Mouse (Mus musculus) bone marrow, adult 2 months (tissue): ENCODE results near the gene Fastkd5. TPM values are rescaled to one million over a fixed set of nuclear protein-coding genes. Genes with fewer than 3 reads are reported as not detected.

ENCODE experiments used
- H3K27ac ChIP-seq: fragments of 200-500 bp; 2 replicates; pipeline ENCODE4 v1.5.1; 2012; ENCODE audit warnings: low read depth, mild to moderate bottlenecking, control low read depth, inconsistent platforms, low read length; ENCODE audit not compliant: control insufficient read depth, poor library complexity, insufficient read depth
- H3K4me1 ChIP-seq: fragments of 200-500 bp; 2 replicates; pipeline ENCODE4 v1.6.1; 2011; ENCODE audit warnings: low read length; ENCODE audit not compliant: control insufficient read depth, insufficient read depth
- H3K4me3 ChIP-seq: fragments of 200-500 bp; replicated peaks from 2 replicates; pipeline ENCODE3; 2011; ENCODE audit warnings: mild to moderate bottlenecking, low read depth, low read length, control low read depth; ENCODE audit not compliant: control insufficient read depth
- CTCF ChIP-seq: fragments of 200-500 bp; IDR thresholded peaks from 2 replicates; pipeline ENCODE4 v1.5.1; 2011; ENCODE audit warnings: low read length, control low read depth; ENCODE audit not compliant: control insufficient read depth, insufficient read depth
- POLR2A ChIP-seq: fragments of 200-500 bp; IDR thresholded peaks from 2 replicates; pipeline ENCODE4 v1.6.1; 2011; ENCODE audit warnings: low read depth, mild to moderate bottlenecking, control low read depth, low read length, borderline replicate concordance; ENCODE audit not compliant: control insufficient read depth
- WGBS: fragments of 180-500 bp; shearing (Covaris S2); methylation state at CpG from one replicate; pipeline ENCODE4 v1.1.7; 2018; 5-methylcytosine and 5-hydroxymethylcytosine counted together
- polyA plus RNA-seq: library from polyadenylated mRNA; stranded (reverse); fragments of >200 nt; gene quantifications from 2 replicates; pipeline ENCODE4 v1.2.4, GENCODE M21; 2011; ENCODE audit warnings: low replicate concordance; ENCODE audit not compliant: missing spikeins, insufficient read depth, insufficient read length

The Fastkd5 gene
- polyA plus RNA-seq, 1 experiment = 2.5 TPM

GRCm38 (mm10) chr2:130641351-130642025 is 11.7 kb upstream of the Fastkd5 start:
- WGBS = 71% methylated on average over 6 of the region's 6 CpGs

GRCm38 (mm10) chr2:130639276-130639675 is 9.4 kb upstream of the Fastkd5 start:
- no peak overlapping the region for H3K27ac ChIP-seq
- H3K4me1 ChIP-seq = peaks cover 2% of the 10 kb centered on the region; the same call in 1 of the 2 replicates
- H3K4me3 ChIP-seq = no peak overlapping the region
- TF ChIP-seq POLR2A = no peak
- TF ChIP-seq CTCF = no peak
- WGBS = 85% methylated on average over 6 of the region's 6 CpGs

More at GRCm38 (mm10) chr2:130641351-130642025, 11.7 kb upstream of the Fastkd5 start:
- Histone ChIP-seq H3K27ac (no peak overlapping the region), H3K4me3 (no peak overlapping the region), H3K4me1 (no peaks in the 10 kb centered on the region)
- TF ChIP-seq POLR2A (no peak), CTCF (no peak)

GRCm38 (mm10) chr2:130638101-130638611 is 8.3 kb upstream of the Fastkd5 start:
- TF ChIP-seq CTCF (no peak), POLR2A (no peak)
- no peak overlapping the region for H3K4me3 ChIP-seq
- WGBS = 58% methylated on average over 16 of the region's 16 CpGs
- H3K4me1 ChIP-seq = peaks cover 2% of the 10 kb centered on the region; the same call in 1 of the 2 replicates
- no peak overlapping the region for H3K27ac ChIP-seq

GRCm38 (mm10) chr2:130635847-130636246 is 6.0 kb upstream of the Fastkd5 start:
- 10% methylated on average over 21 of the region's 21 CpGs for WGBS
- Histone ChIP-seq H3K27ac (no peak overlapping the region), H3K4me3 (no peak overlapping the region), H3K4me1 (peaks cover 2% of the 10 kb centered on the region; the same call in 1 of the 2 replicates)
- TF ChIP-seq CTCF = no peak
- no peak for TF ChIP-seq POLR2A

GRCm38 (mm10) chr2:130634739-130635411 is 5.0 kb upstream of the Fastkd5 start:
- TF ChIP-seq CTCF = peak; percentile 17; the same call in 1 of the 2 replicates
- TF ChIP-seq POLR2A = 0 out of 2 replicates have a peak, but pooled peaks have one; percentile 4
- 4% methylated on average over 38 of the region's 38 CpGs for WGBS
- Histone ChIP-seq H3K27ac (no peak overlapping the region), H3K4me1 (peaks cover 2% of the 10 kb centered on the region; the same call in 1 of the 2 replicates), H3K4me3 (no peak overlapping the region)

- Histone ChIP-seq H3K4me3 (no peak overlapping the region), H3K27ac (no peak overlapping the region), H3K4me1 (peaks cover 2% of the 10 kb centered on the region; the same call in 1 of the 2 replicates)
- TF ChIP-seq CTCF (no peak), POLR2A (no peak)
- 41% methylated on average over 14 of the region's 14 CpGs for WGBS
Measured at GRCm38 (mm10) chr2:130634006-130634738, 4.3 kb upstream of the Fastkd5 start.

- peaks cover 2% of the 10 kb centered on the region; the same call in 1 of the 2 replicates for H3K4me1 ChIP-seq
- WGBS = 67% methylated on average over 5 of the region's 5 CpGs
- TF ChIP-seq CTCF = no peak
- TF ChIP-seq POLR2A = no peak
- no peak overlapping the region for H3K27ac ChIP-seq
- H3K4me3 ChIP-seq = no peak overlapping the region
Measured at GRCm38 (mm10) chr2:130632887-130633675, 3.3 kb upstream of the Fastkd5 start.
